Mouse (Mus musculus) liver, embryonic 14.5 days (tissue): ENCODE results near the gene Eif4e3. TPM values are rescaled to one million over a fixed set of nuclear protein-coding genes. Genes with fewer than 3 reads are reported as not detected.

Experiments
- ATAC-seq: fragments of 200-750 bp; cut with Nextera tagmentation; 2 replicates; pipeline ENCODE4 v1.8.0; 2017; ENCODE audit warnings: moderate number of reproducible peaks, mild to moderate bottlenecking, moderate library complexity; ENCODE audit not compliant: insufficient read depth
- DNase-seq, 3 experiments: peaks; one replicate each; pipeline ENCODE4 v3.0.0-alpha.2; 2012 to 2013; ENCODE audit warnings: low read depth in 3 of 3, low spot score in 3 of 3
- H3K27ac ChIP-seq: fragments of 300-500 bp; sonication (generic); 2 replicates; pipeline ENCODE4 v1.5.1; 2014; ENCODE audit warnings: moderate library complexity, mild to moderate bottlenecking, control low read depth, inconsistent platforms
- H3K27me3 ChIP-seq: fragments of 300-500 bp; sonication (generic); 2 replicates; pipeline ENCODE4 v1.6.1; 2014; ENCODE audit warnings: mild to moderate bottlenecking, low read length, moderate library complexity; ENCODE audit not compliant: control insufficient read depth, insufficient read depth
- H3K36me3 ChIP-seq: fragments of 300-500 bp; sonication (generic); replicated peaks from 2 replicates; pipeline ENCODE4 v1.6.1; 2014; ENCODE audit warnings: low read depth; ENCODE audit not compliant: control insufficient read depth, insufficient read depth
- H3K4me1 ChIP-seq, 2 experiments: fragments of 200-500 bp in 1 of 2; fragments of 300-500 bp in 1 of 2; sonication (generic) in 1 of 2; replicated peaks; 2 replicates each; pipeline ENCODE4 v1.6.1; 2012 to 2014; ENCODE audit warnings: antibody characterized with exemption in 1 of 2, inconsistent platforms in 1 of 2, low read length in 1 of 2; ENCODE audit not compliant: control insufficient read depth in 2 of 2, insufficient read depth in 2 of 2
- H3K4me2 ChIP-seq: fragments of 300-500 bp; sonication (generic); 2 replicates; pipeline ENCODE4 v1.6.1; 2014; ENCODE audit warnings: low read depth, mild to moderate bottlenecking, control low read depth, moderate library complexity
- H3K4me3 ChIP-seq, 2 experiments: fragments of 200-500 bp in 1 of 2; fragments of 300-500 bp in 1 of 2; sonication (generic) in 1 of 2; 2 replicates each; pipeline ENCODE4 v1.5.1; 2012 to 2014; ENCODE audit warnings: low read depth in 2 of 2, low read length in 2 of 2, mild to moderate bottlenecking in 2 of 2, control low read depth in 1 of 2, inconsistent platforms in 1 of 2, moderate library complexity in 1 of 2; ENCODE audit not compliant: insufficient read depth in 1 of 2
- H3K9ac ChIP-seq: fragments of 300-500 bp; sonication (generic); replicated peaks from 2 replicates; pipeline ENCODE4 v1.6.1; 2014; ENCODE audit warnings: mild to moderate bottlenecking, control low read depth, moderate library complexity
- H3K9me3 ChIP-seq: fragments of 300-500 bp; sonication (generic); 2 replicates; pipeline ENCODE4 v1.6.1; 2016; ENCODE audit warnings: low read length, mixed read lengths; ENCODE audit not compliant: control insufficient read depth
- CTCF ChIP-seq: IDR thresholded peaks from 2 replicates; pipeline ENCODE4 v1.5.1; 2016; ENCODE audit warnings: antibody characterized with exemption, low read depth, control low read depth
- EP300 ChIP-seq: IDR thresholded peaks from 2 replicates; pipeline ENCODE4 v1.6.1; 2016; ENCODE audit warnings: antibody characterized with exemption, low read depth
- WGBS: fragments of 180-500 bp; shearing (Covaris S2); extraction: QIAGEN DNeasy Blood & Tissue Kit; methylation state at CpG from one replicate; pipeline ENCODE4 v1.1.7; 2014; ENCODE audit not compliant: insufficient replicate concordance; 5-methylcytosine and 5-hydroxymethylcytosine counted together
- polyA plus RNA-seq, 2 experiments: library from polyadenylated mRNA; depleted of rRNA in 1 of 2; stranded (reverse) in 1 of 2; unstranded in 1 of 2; fragments of >200 nt; fragmentation: Nextera tagmentation in 1 of 2; extraction: Ambion mirVana in 1 of 2; gene quantifications; 2 replicates each; pipeline versions ENCODE4 v1.2.1 to v1.2.3; 2012 to 2014

The Eif4e3 gene
- polyA plus RNA-seq, 2 experiments, result 1.5 to 1.7 TPM

DNA sequence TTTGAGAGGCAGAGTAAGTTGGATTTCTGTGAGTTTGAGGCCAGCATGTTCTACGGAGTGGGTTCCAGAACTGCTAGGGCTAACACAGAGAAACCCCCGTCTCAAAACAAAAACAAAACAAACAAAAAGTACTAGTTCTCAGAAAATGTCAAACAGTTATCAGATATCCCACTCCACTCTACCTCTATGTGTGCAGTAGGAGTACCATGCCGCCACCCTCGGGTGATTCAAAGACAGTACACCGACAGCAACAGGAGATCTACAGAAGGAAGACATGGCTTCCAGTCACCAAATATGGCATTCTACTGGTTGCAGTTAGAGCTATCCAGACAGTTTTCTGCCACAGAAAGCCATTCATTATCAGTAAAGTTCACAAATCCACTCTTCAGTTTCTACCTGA lies 21.7 kb downstream of the Eif4e3 start:
- H3K4me1 ChIP-seq, result no peaks in the 10 kb centered on the region
- H3K4me3 ChIP-seq, result no peak overlapping the region
- ATAC-seq, result no peak
- H3K27me3 ChIP-seq, result no peaks in the 10 kb centered on the region
- no peak overlapping the region for H3K27ac ChIP-seq
- H3K36me3 ChIP-seq, result no peaks in the 10 kb centered on the region
- no peak overlapping the region for H3K9ac ChIP-seq
- H3K9me3 ChIP-seq, result no peaks in the 10 kb centered on the region
- no peak overlapping the region for H3K4me2 ChIP-seq
- TF ChIP-seq EP300 (no peak), CTCF (no peak)
- DNase-seq, result no peak
- WGBS, result 55% methylated on average over 5 of the region's 5 CpGs

DNA sequence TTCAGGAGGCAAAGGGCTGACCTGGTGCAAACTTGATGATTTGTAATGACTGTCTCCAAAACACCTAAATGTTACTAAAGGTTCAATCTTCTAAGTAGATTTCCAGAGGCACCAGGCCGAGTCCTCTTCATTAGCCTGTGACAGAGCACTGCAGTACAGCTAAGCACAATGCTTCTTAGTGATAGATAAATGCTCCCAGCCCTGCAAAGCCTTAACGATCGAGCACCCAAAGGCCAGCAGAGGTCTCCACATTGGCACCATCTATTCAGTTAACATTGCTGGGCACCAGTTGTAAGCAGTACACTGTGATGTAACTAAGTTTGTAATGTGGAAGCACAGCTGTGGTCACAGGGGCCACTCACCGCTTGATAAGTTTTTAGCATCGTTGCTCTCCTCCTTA lies 22.2 kb downstream of the Eif4e3 start:
- H3K27me3 ChIP-seq, result no peaks in the 10 kb centered on the region
- no peak for ATAC-seq

DNA sequence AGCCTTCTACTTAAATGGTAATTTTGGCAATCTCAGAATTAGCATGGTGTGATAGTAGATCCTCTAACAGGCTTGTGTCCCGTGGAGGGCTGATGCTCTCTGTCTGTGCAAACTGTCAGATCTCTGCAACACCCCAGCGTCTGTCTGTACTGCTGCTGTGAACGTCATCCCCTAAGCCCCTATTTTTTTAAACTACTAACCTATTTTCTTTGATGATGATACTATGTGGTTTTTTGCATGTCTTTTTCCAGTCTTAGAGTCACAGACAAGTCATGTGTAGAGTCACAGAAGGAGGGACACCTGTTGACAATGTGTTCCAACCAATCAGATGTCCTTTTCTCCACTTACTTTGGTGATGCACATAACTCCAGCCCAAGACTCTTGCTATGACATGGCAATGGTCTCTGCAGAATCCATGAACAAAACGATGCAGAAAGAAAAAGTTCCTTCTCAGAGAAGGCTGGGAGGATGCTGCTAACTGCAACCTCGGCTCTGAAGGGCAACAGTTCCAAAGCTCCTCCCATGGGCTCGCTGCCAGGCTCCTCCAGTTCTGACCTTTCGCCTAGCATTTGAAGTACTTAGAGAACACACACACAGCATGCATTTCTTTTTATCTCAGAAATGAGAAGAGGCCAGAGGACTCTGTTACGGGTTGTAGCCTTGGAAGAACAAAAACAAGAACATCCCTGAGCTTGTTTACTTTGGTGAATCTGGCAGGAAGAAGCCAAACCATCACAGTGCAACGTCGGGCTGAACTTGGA lies 23.0 kb downstream of the Eif4e3 start:
- ATAC-seq (no peak), DNase-seq (peak in 1 of 3 experiments; percentile 14)
- no peak overlapping the region for H3K4me2 ChIP-seq
- H3K9ac ChIP-seq, result no peak overlapping the region
- H3K4me3 ChIP-seq, result no peak overlapping the region
- no peaks in the 10 kb centered on the region for H3K9me3 ChIP-seq
- H3K36me3 ChIP-seq, result no peaks in the 10 kb centered on the region
- H3K27ac ChIP-seq, result no peak overlapping the region
- WGBS, result 49% methylated on average over 10 of the region's 10 CpGs
- no peak for TF ChIP-seq CTCF
- no peak for TF ChIP-seq EP300
- H3K4me1 ChIP-seq, result no peaks in the 10 kb centered on the region
- H3K27me3 ChIP-seq, result no peaks in the 10 kb centered on the region

More for the DNA sequence above, 22.2 kb downstream of the Eif4e3 start:
- H3K4me2 ChIP-seq, result no peak overlapping the region
- no peak overlapping the region for H3K4me3 ChIP-seq
- no peak for DNase-seq
- H3K4me1 ChIP-seq, result no peaks in the 10 kb centered on the region
- no peak for TF ChIP-seq CTCF
- TF ChIP-seq EP300, result no peak
- no peaks in the 10 kb centered on the region for H3K36me3 ChIP-seq
- H3K9ac ChIP-seq, result no peak overlapping the region
- WGBS, result 61% methylated on average over 5 of the region's 5 CpGs
- no peaks in the 10 kb centered on the region for H3K9me3 ChIP-seq
- no peak overlapping the region for H3K27ac ChIP-seq

DNA sequence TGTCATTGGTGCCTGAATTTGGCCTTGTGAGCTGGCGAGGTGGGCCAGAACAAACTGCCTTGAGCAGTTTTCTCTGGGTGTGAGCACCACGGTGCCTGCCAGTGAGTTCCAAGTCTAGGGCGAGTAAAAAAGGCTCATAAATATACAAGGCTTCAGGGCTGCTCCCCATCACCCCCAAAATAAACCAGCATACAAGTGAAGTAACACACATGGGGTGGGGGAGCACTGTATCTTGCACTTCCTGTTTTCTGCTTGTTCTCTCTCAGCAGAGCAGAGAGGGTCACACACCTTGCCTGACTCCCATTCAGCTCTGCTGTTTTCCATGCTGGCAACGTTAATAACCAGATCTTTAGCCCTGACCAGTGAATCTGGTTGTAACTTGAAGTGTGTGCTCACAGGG lies 29.1 kb downstream of the Eif4e3 start:
- Histone ChIP-seq H3K4me1 (no peaks in the 10 kb centered on the region), H3K27me3 (no peaks in the 10 kb centered on the region), H3K4me3 (no peak overlapping the region), H3K9ac (no peak overlapping the region), H3K9me3 (no peaks in the 10 kb centered on the region), H3K4me2 (no peak overlapping the region), H3K36me3 (no peaks in the 10 kb centered on the region), H3K27ac (no peak overlapping the region)
- TF ChIP-seq EP300 (no peak), CTCF (no peak)
- DNase-seq (no peak), ATAC-seq (no peak)
- WGBS, result 42% methylated on average over 4 of the region's 4 CpGs

DNA sequence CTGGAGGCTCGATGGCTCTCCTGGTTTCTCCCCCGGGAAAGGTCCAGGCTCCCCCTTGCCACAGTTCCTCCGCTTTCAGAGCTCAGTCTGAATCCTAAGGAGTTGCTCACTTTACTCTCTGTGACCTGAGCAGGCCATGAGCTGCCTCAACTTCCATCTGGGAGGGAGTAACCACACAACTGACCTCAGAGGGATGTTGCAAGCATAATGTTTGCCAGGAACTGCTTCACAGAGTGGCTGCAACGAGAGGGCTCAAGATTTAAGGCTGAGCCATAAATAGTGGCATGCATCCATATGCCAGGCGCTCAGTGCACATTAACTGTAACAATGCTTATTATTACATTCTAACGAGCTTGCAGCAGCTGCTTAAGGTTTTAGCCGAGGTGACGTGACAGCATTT lies 29.8 kb downstream of the Eif4e3 start:
- WGBS, result 47% methylated on average over 8 of the region's 8 CpGs
- no peak for TF ChIP-seq CTCF
- no peak for TF ChIP-seq EP300

More for the DNA sequence above, 29.8 kb downstream of the Eif4e3 start:
- no peaks in the 10 kb centered on the region for H3K36me3 ChIP-seq
- no peaks in the 10 kb centered on the region for H3K9me3 ChIP-seq
- no peak overlapping the region for H3K4me3 ChIP-seq
- no peaks in the 10 kb centered on the region for H3K4me1 ChIP-seq
- DNase-seq, result no peak
- no peak overlapping the region for H3K27ac ChIP-seq
- H3K27me3 ChIP-seq, result no peaks in the 10 kb centered on the region
- H3K9ac ChIP-seq, result no peak overlapping the region
- no peak for ATAC-seq
- no peak overlapping the region for H3K4me2 ChIP-seq
